Mouse (Mus musculus): ENCODE data around the gene Sulf2.

DNA sequence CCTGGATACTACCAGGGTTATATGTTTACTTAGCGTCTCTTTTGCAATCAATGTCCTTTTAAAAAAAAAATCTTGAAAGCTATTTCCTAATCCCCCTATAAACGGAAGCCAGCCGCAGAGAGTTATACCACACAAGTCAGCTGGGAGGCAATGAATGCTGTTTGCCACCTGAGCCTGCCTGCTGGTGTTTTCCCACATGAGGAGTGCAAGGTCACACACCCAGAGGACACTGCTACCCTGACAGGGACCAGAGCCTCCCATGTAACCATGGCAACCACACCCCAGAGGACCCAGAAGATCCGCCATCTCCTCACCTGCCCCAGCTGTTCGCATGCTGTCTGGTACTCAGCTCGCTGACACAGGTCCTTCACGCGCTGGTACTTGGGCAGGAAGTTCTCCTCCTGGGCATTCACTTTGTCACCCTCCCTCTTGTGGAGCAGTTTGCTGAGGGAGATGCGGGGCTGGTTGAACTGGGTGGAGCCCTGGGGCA is 71.9 kb downstream of the Sulf2 start:
- TF ChIP-seq CTCF (IDR thresholded peaks at IDR 0.05; ENCODE audit: borderline replicate concordance, insufficient read depth, low read length) = no peak
- TF ChIP-seq POLR2A (IDR thresholded peaks at IDR 0.05; ENCODE audit: low read depth, low read length) = no peak
